Mouse (Mus musculus) kidney, postnatal 0 days (tissue): ENCODE results near the gene Ndufb10. TPM values are rescaled to one million over a fixed set of nuclear protein-coding genes. Genes with fewer than 3 reads are reported as not detected.

Source experiments
- ATAC-seq: fragments of 200-750 bp; cut with Nextera tagmentation; replicated peaks from 2 replicates; pipeline ENCODE4 v1.8.0; 2017; ENCODE audit warnings: low read depth, moderate number of reproducible peaks, moderate TSS enrichment, moderate library complexity; ENCODE audit not compliant: low FRiP score
- DNase-seq: peaks from one replicate; pipeline ENCODE4 v3.0.0-alpha.2; 2016; ENCODE audit warnings: low spot score
- H3K27ac ChIP-seq: fragments of 300-500 bp; sonication (generic); 2 replicates; pipeline ENCODE4 v1.5.1; 2014; ENCODE audit warnings: mild to moderate bottlenecking
- H3K27me3 ChIP-seq: fragments of 300-500 bp; sonication (generic); 2 replicates; pipeline ENCODE4 v1.6.1; 2014; ENCODE audit warnings: low read length, mixed read lengths; ENCODE audit not compliant: insufficient read depth
- H3K36me3 ChIP-seq: fragments of 300-500 bp; sonication (generic); 2 replicates; pipeline ENCODE4 v1.6.1; 2014; ENCODE audit warnings: low read length, mixed read lengths; ENCODE audit not compliant: insufficient read depth
- H3K4me1 ChIP-seq: fragments of 300-500 bp; sonication (generic); replicated peaks from 2 replicates; pipeline ENCODE4 v1.6.1; 2014; ENCODE audit warnings: antibody characterized with exemption, low read length, mixed read lengths; ENCODE audit not compliant: insufficient read depth
- H3K4me2 ChIP-seq: fragments of 300-500 bp; sonication (generic); 2 replicates; pipeline ENCODE4 v1.6.1; 2014; ENCODE audit warnings: mild to moderate bottlenecking, low read length, moderate library complexity, mixed read lengths
- H3K4me3 ChIP-seq: fragments of 300-500 bp; sonication (generic); replicated peaks from 2 replicates; pipeline ENCODE4 v1.5.1; 2014; ENCODE audit warnings: low read depth, low read length
- H3K9ac ChIP-seq: fragments of 300-500 bp; sonication (generic); 2 replicates; pipeline ENCODE4 v1.6.1; 2014; ENCODE audit warnings: low read depth, low read length
- H3K9me3 ChIP-seq: fragments of 300-500 bp; sonication (generic); replicated peaks from 2 replicates; pipeline ENCODE4 v1.6.1; 2016; ENCODE audit warnings: low read length, inconsistent platforms, mixed read lengths
- CTCF ChIP-seq: IDR thresholded peaks from 2 replicates; pipeline ENCODE4 v1.5.1; 2016; ENCODE audit warnings: antibody characterized with exemption, low read depth, mild to moderate bottlenecking, moderate library complexity
- WGBS: fragments of 180-500 bp; shearing (Covaris S2); extraction: QIAGEN DNeasy Blood & Tissue Kit; methylation state at CpG from one replicate; pipeline ENCODE4 v1.1.7; 2014; 5-methylcytosine and 5-hydroxymethylcytosine counted together
- polyA plus RNA-seq: library from polyadenylated mRNA; unstranded; fragments of >200 nt; fragmentation: Nextera tagmentation; extraction: Ambion mirVana; gene quantifications from 2 replicates; pipeline ENCODE4 v1.2.1, GENCODE M21; 2015

Ndufb10 gene
- polyA plus RNA-seq, 1 experiment from 2014 or later = 419 TPM

DNA sequence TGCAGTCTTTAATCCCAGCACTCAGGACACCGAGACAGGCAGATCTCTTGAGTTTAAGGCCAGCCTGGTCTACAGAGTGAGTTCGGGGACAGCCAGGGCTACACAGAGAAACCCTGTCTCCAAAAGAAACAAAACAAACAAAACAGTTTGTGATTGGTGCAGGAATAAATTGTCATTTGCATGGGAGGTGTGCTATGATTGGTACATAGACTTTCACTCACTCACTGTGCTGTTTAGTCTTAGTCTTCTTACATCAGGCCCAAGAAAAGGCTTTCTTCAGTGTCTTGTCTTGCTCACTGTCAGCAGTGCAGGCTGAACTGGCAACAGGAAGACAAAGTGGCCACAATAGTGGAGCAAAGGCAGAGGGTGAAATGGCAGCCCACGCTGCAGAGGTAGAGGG lies 20.1 kb upstream of the Ndufb10 start:
- Histone ChIP-seq H3K9me3 (no peaks in the 10 kb centered on the region), H3K9ac (no peak overlapping the region), H3K36me3 (no peaks in the 10 kb centered on the region), H3K4me1 (no peaks in the 10 kb centered on the region), H3K27ac (no peak overlapping the region), H3K27me3 (no peaks in the 10 kb centered on the region), H3K4me3 (no peak overlapping the region), H3K4me2 (no peak overlapping the region)
- no peak for ATAC-seq
- TF ChIP-seq CTCF = no peak
- DNase-seq = no peak
- 77% methylated on average over 3 of the region's 3 CpGs for WGBS

DNA sequence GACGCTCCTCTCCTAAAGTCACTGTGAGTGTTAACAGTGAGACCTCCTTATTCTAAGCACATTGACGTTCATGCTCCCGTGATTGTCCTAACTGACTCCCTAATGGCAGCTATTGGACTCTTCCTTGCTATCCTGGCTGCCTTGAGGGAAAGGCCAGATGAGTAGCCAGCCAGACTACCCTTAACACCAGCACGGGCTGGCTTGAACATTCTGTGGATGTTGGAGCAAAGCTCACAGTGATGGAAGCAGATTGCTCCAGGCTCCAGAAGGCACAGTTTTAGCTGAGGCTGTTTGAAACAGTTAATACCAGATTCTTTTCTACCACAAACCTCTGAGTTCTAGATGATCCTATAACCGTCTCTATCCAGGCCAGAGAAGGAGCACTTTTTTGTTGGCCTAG lies 19.6 kb upstream of the Ndufb10 start:
- H3K9me3 ChIP-seq = no peaks in the 10 kb centered on the region
- no peak overlapping the region for H3K27ac ChIP-seq
- no peak for TF ChIP-seq CTCF
- no peaks in the 10 kb centered on the region for H3K27me3 ChIP-seq
- ATAC-seq (no peak), DNase-seq (no peak)
- 69% methylated on average over 5 of the region's 5 CpGs for WGBS
- no peaks in the 10 kb centered on the region for H3K4me1 ChIP-seq
- no peak overlapping the region for H3K4me2 ChIP-seq
- H3K9ac ChIP-seq = no peak overlapping the region
- H3K4me3 ChIP-seq = no peak overlapping the region
- H3K36me3 ChIP-seq = no peaks in the 10 kb centered on the region

DNA sequence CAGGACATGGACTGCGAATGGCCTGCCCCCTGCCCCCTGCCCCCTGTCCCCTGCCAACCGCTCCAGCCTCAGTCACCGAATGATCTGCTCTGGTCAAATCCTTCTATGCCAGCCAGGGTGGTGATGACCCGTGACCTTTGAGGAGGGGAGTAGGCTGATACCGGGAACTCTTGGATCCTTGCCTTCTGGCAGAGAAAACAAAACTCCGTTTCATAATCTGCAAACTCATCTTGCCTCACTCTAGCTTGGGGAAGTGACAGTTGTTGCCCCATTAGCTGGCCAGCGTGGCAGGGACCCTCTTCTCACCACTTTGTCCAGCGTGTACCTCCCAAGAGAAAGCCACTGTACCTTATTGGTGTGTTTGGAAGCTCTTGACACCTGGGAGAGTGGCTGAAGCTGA lies 18.0 kb upstream of the Ndufb10 start:
- DNase-seq (no peak), ATAC-seq (no peak)
- Histone ChIP-seq H3K9me3 (no peaks in the 10 kb centered on the region), H3K4me2 (no peak overlapping the region), H3K27me3 (no peaks in the 10 kb centered on the region), H3K36me3 (no peaks in the 10 kb centered on the region), H3K4me1 (peaks cover 1% of the 10 kb centered on the region; the same call in 1 of the 2 replicates), H3K27ac (no peak overlapping the region), H3K9ac (no peak overlapping the region), H3K4me3 (no peak overlapping the region)
- no peak for TF ChIP-seq CTCF
- WGBS = 76% methylated on average over 8 of the region's 8 CpGs

DNA sequence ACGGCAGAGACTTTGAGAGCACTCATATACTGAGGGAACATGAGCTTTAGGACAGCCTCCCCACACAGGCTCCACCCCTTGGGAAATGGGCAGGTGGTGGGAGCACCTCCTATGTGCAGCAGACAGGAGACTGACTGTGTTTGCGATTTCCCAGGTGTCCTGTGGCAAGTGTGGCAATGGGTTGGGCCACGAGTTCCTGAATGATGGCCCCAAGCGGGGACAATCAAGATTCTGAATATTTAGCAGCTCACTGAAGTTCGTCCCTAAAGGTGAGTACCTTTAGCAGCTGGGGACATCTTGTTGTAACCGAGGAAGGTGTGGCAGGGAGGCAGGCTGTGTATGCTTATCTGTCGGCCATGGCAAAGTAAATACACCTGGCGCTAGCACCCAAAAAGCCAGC lies 15.6 kb upstream of the Ndufb10 start:
- Histone ChIP-seq H3K27ac (no peak overlapping the region), H3K4me1 (peaks cover 13% of the 10 kb centered on the region), H3K27me3 (no peaks in the 10 kb centered on the region), H3K9me3 (no peaks in the 10 kb centered on the region), H3K36me3 (no peaks in the 10 kb centered on the region), H3K4me2 (no peak overlapping the region), H3K4me3 (no peak overlapping the region), H3K9ac (no peak overlapping the region)
- DNase-seq (no peak), ATAC-seq (no peak)
- no peak for TF ChIP-seq CTCF
- 87% methylated on average over 8 of the region's 8 CpGs for WGBS

DNA sequence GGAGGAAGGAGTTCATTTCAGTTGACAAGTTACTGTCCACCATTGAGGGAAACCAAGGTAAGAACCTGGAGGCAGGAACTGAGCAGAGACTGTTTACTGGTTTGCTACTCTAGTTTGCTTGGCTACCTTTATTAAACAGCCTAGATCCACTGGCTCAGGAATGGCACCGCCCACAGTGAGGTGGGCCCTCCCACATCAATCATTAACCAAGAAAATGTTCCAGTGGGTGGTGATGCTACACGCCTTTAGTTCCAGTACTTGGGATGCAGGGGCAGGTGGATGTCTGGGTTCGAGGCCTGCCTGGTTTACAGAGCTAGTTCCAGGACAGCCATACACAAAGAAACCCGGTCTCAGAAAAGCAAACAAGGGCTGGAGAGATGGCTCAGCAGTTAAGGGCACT lies 14.0 kb upstream of the Ndufb10 start:
- Histone ChIP-seq H3K4me2 (no peak overlapping the region), H3K27ac (no peak overlapping the region), H3K27me3 (no peaks in the 10 kb centered on the region), H3K9me3 (no peaks in the 10 kb centered on the region), H3K36me3 (no peaks in the 10 kb centered on the region), H3K9ac (no peak overlapping the region), H3K4me1 (peaks cover 13% of the 10 kb centered on the region), H3K4me3 (no peak overlapping the region)
- no peak for TF ChIP-seq CTCF
- ATAC-seq = no peak
- WGBS = 74% methylated on average over 4 of the region's 4 CpGs
- no peak for DNase-seq

DNA sequence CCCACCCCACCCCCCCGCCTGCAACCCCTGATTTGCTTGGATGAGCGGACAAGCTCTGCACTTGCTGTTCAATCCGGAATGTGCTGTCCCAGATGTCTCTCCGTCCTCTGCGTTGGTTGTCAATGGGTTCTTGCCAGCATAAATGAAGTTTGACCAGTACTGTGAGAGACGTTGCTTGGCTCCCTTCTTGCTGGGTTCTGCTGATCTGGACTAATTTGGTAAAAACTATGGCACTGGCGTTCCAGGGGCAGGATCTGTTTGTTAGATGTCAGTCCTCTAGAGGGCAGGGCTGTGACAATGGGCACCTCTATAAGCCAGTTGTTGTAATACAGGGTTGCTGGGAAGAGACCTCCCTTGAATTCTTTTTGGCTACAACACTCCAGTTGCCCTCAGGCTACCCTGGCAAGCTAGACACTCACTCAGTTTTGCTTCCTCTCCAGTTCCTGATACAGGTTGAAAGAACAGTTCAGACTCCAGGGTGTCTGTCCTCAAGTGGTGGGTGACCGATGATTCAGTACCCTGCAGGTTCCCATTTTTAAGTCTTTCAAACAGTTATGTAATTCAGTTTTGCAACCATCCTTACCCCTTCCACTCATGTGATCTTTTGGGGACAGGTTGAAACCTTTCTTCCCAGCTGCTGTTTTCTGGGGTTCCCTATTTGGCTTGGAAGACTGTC lies 13.0 kb upstream of the Ndufb10 start:
- Histone ChIP-seq H3K9me3 (no peaks in the 10 kb centered on the region), H3K4me2 (peak overlapping the region; percentile 94), H3K9ac (peak overlapping the region; percentile 70), H3K4me3 (peak overlapping the region; percentile 66), H3K36me3 (no peaks in the 10 kb centered on the region), H3K4me1 (peaks cover 13% of the 10 kb centered on the region), H3K27ac (peak overlapping the region; percentile 72; the same call in 1 of the 2 replicates), H3K27me3 (no peaks in the 10 kb centered on the region)
- 22% methylated on average over 8 of the region's 8 CpGs for WGBS
- ATAC-seq = no peak
- DNase-seq = no peak
- peak; percentile 32; the same call in 1 of the 2 replicates for TF ChIP-seq CTCF
